Mouse (Mus musculus) thymus, adult 2 months (tissue): ENCODE results near the gene Gstt3.

Experiments used
- CTCF ChIP-seq: fragments of 200-500 bp; IDR thresholded peaks from 2 replicates; pipeline ENCODE4 v1.5.1; 2012; ENCODE audit warnings: mild to moderate bottlenecking, control low read depth, low read length, moderate library complexity, borderline replicate concordance; ENCODE audit not compliant: control insufficient read depth, poor library complexity, insufficient read depth; ENCODE audit errors: extremely low read depth
- POLR2A ChIP-seq: fragments of 200-500 bp; IDR thresholded peaks from 2 replicates; pipeline ENCODE4 v1.6.1; 2012; ENCODE audit warnings: mild to moderate bottlenecking, low read length, control low read depth, moderate library complexity; ENCODE audit not compliant: control insufficient read depth, poor library complexity, insufficient read depth; ENCODE audit errors: extremely low read depth

- no peak for TF ChIP-seq CTCF
- no peak for TF ChIP-seq POLR2A
Observed at GRCm38 (mm10) chr10:75774587-75774986, 6.6 kb downstream of the Gstt3 start.
